Mouse (Mus musculus) left cerebral cortex, adult 11 months (tissue): Measurements from ENCODE around the gene Gm16427.
"Not testable (repeated sequence)": the region's sequence is repeated elsewhere in the genome, so short reads cannot be mapped to it uniquely, and the experiment has no call there.

Experiments used
- DNase-seq: peaks from one replicate; pipeline ENCODE4 v3.0.0; 2022; ENCODE audit warnings: low spot score

The Gm16427 gene

DNA sequence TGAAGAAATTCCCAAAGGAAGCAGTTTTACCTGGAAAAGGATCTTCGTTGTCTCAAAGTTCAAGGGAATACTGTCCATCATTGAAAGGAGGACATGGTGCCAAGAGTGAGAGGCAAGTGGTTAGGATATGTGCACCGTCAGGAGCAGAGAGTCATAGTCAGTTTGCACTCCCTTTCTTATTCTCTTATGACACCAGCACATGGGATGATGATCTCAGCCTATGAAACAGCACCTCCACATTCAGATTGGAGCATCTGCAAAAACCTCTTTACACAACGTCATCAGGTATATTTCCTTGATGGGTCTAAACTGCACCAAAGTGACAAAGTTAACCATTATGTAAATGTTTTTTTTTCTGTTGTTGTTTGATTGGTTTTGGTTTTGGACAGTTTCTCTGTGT lies at the start of gene Gm16427:
Gene Gm16427, minus strand, starts transcription at position 101 of the 400 bp plus-strand sequence.
- DNase-seq: not testable (repeated sequence)
